Mouse (Mus musculus): ENCODE measurements at regions not wholly inside any gene's neighbourhood (a gene's known extent, or its start where the extent isn't known, plus 50 kb on each side); places are given as distances from the start of the nearest gene placed in this dataset.

DNA sequence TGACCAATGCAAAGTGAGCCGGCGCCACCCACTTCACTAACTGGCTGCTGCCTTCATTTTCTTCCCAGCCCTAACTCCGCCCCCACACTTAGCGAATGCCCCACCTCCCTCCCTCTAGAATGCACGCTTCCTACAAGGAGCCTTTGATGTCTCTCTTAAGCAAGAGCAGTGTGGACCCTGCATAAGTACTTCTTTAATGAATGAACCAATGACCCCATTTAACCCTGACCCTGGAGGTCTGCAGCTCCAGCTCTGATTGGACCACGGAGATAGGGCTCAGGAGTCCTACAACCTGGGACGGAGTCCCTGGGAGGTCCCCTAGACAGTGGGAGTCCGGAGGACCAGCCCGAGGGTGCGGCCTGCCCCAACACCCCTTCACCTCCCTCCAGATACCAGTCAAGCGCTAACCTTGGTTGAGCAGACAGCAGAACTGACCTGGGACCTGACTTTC, 189.7 kb downstream of the Tfap2c start:
- TF ChIP-seq GATA1 (IDR thresholded peaks at IDR 0.05; ENCODE audit: borderline replicate concordance, low read length) = no peak
- no peak for TF ChIP-seq FLI1 (IDR thresholded peaks at IDR 0.05; ENCODE audit: low read length)

All from megakaryocyte, embryonic 14.5 days (primary cell).